Mouse (Mus musculus): ENCODE measurements around the gene Madcam1.

DNA sequence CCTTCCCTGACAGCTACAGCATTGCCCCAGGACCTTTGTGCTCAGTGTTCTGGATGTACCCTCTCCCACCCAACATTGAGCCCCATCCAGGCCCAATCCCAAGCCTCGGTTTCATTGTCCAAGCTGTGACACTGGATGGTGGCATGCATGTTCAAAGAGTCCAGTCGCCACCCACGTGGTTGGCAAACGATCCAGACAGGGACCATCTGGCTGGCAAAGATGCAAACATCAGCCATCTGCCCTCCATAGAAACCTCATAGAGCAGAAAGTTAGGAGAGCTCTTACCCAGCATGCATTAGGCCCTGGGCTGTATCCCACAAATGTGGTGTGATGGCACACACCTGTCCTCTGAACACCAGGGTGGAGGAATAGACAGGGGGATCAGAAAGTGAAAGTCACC is 32.9 kb upstream of the Madcam1 start:
- no peak for TF ChIP-seq POLR2A (IDR thresholded peaks at IDR 0.05; ENCODE audit: low read depth, low read length)
- TF ChIP-seq CTCF (IDR thresholded peaks at IDR 0.05; ENCODE audit: extremely low read depth, insufficient read depth, insufficient read length, insufficient replicate concordance), result no peak

All from spleen, adult 2 months (tissue).